Mouse (Mus musculus): ENCODE results near the gene Rad51b.

The Rad51b gene

GRCm38 (mm10) chr12:79719847-79720201 lies 422.7 kb downstream of the Rad51b start:
- no peak for DNase-seq (ENCODE audit: low read depth in 2 of 2, low spot score in 2 of 2)

GRCm38 (mm10) chr12:79724875-79725274 lies 427.8 kb downstream of the Rad51b start:
- DNase-seq (ENCODE audit: low read depth in 2 of 2, low spot score in 2 of 2) = no peak

DNA sequence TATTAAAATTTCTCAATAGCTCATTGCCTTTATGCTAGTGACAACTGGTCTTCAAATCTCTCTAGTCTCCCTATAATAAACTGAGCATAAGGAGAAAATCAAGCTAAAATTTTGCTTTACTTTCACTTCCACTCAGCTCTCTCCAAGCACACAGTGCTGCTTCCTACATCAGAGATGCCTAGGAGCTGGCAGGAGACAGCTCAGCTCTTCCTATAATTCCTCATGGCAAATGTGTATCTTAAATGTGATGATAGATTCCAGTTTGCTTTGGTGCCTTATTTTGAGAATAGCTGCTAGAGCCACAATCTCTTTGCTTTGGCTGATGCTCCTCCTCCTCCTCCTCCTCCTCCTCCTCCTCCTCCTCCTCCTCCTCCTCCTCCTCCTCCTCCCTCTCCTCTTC lies 428.6 kb downstream of the Rad51b start:
- DNase-seq (ENCODE audit: low read depth in 2 of 2, low spot score in 2 of 2) = no peak

GRCm38 (mm10) chr12:79726116-79726515 lies 429.0 kb downstream of the Rad51b start:
- no peak for DNase-seq (ENCODE audit: low read depth in 2 of 2, low spot score in 2 of 2)

- no peak for DNase-seq (ENCODE audit: low read depth in 2 of 2, low spot score in 2 of 2)
These were observed 429.9 kb downstream of the Rad51b start for GRCm38 (mm10) chr12:79726959-79727358.

GRCm38 (mm10) chr12:79729926-79730506 lies 432.9 kb downstream of the Rad51b start:
- DNase-seq (ENCODE audit: low read depth in 2 of 2, low spot score in 2 of 2) = no peak

GRCm38 (mm10) chr12:79731905-79732304 lies 434.8 kb downstream of the Rad51b start:
- no peak for DNase-seq (ENCODE audit: low read depth in 2 of 2, low spot score in 2 of 2)

DNA sequence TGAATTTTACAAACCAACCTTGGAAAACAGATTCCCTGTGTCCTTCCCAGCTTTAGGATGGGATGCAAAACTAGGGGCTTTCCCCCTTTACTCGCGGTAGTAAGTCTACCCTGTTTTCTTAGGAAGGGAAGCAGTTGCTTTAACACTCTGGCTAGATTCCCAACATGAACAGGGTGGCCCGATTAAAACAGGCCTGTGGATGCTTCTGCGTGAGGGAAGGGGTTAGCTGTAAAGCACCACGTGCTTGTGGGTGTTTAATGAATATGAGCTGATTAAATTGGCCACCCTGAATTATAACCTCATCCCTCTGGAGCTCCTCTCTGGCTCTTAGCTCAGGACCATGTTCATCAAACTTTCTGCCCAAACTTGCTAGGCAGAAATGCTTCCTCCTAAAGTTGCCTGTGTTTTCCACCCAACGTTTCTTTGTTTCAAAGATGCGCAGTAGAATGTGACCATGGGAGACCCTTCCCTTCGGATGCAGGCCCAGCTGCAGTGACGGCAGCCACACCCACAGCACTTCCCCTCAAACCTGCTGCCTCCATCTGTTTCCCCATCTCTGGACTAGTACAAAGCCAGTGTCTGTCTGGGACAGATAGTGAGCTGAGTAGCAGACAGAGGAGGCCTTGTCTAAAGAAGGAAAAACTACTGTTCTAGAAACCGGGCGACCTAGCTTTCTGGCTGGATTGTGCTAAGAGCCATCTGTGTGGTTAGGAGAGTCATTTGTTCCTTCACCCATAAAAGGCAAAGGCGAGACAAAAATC lies 435.5 kb downstream of the Rad51b start:
- DNase-seq (ENCODE audit: low read depth in 2 of 2, low spot score in 2 of 2) = no peak

DNA sequence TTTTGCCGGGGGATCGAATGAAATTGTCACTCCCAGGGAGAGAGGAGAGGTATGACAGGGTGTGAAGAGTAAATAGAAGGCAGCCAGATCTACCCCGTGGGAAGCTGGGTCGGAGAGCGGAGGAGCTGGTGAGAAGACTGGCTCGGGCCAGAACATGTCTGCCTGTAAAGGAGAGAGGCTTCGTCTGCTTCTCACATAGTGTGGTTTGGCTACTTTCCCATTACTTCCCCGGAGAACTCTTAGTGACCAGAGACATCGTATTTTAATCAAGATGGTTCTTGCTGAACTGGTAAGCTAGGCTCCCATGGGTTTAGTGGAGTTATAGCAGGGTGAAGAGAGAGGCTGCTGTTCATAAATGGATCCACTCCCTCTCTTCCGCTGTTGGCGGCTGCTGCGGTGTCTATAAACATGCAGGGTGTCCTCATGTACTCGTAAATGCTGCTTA lies 438.3 kb downstream of the Rad51b start:
- no peak for DNase-seq (ENCODE audit: low read depth in 2 of 2, low spot score in 2 of 2)

DNA sequence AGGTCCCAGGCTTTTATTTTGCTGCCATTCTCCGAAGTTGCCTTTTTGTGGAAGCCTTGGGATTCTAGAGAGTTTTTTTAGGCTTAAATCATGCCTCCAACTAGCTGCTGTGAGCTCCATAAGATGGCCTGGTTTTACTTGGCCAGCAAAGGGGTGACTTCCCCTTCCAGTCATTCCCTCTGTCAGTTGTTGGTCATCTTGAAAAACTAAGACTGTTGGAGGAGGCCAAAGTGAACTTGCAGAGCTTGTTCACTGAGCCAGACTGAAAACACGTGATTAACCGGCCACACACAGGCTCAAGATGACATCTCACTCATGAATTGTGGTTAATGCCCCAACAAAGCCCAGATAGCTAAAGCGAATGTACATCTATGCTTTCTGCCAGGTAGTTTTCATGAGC lies 438.8 kb downstream of the Rad51b start:
- DNase-seq (ENCODE audit: low read depth in 2 of 2, low spot score in 2 of 2) = no peak

DNA sequence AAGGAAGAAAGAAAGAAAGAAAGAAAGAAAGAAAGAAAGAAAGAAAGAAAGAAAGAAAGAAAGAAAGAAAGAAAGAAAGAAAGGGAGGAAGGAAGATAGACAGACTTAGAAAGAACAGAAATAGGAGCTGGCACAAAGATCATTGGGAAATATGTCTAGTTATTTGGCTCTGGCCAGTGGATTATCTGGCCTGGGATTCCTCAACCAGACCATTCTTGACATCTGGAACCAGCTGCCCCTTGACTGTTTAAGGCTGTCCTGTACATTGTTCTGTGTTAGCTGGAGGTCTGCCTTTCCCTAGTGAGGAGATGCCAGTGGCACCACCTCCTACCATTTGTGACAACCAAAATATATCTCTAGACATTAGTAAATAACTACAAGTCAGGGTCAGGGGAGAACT lies 441.6 kb downstream of the Rad51b start:
- no peak for DNase-seq (ENCODE audit: low read depth in 2 of 2, low spot score in 2 of 2)

- DNase-seq (ENCODE audit: low read depth in 2 of 2, low spot score in 2 of 2) = no peak
These were observed 443.0 kb downstream of the Rad51b start for GRCm38 (mm10) chr12:79739918-79740639.

- DNase-seq (ENCODE audit: low read depth in 2 of 2, low spot score in 2 of 2) = no peak
These were observed 445.1 kb downstream of the Rad51b start for GRCm38 (mm10) chr12:79742211-79742610.

DNA sequence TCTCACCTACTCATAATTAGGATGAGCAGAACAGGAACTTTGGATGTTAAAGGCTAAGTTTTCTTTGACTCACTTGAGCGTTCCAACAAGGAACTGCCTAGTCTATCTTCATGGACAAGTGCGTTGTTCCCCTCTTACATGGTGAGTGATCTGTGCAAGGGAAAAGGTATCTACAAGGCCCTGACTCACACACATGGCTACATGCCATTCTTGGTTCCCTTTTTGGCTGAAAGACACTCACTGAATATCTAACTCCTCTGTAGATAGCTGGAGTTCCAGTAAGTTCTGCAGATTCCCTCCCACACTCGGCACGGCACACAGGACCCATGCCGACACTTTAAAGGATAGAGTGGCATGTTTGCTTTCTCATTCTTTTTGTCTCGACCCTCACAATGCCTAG lies 447.0 kb downstream of the Rad51b start:
- DNase-seq (ENCODE audit: low read depth in 2 of 2, low spot score in 2 of 2) = no peak

DNA sequence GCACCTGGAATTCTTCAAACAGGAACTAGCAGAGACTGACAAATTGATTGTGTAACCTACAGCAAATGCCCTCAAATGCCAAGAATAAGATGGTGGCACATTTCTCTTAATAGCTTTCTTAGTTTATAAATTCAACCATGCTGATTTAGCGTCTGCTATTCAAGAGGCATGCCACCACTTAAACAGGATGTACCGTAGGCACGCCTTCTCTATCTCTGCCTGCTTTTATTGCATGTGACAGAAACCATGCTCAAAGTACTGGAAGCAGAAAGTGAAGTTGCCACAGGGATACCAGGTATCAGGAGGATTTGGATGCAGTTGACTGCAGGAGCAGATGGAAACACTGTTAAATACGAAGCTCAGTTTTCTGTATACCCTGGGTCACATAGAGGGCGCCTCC lies 448.1 kb downstream of the Rad51b start:
- no peak for DNase-seq (ENCODE audit: low read depth in 2 of 2, low spot score in 2 of 2)

GRCm38 (mm10) chr12:79745845-79746510 lies 448.9 kb downstream of the Rad51b start:
- no peak for DNase-seq (ENCODE audit: low read depth in 2 of 2, low spot score in 2 of 2)

DNA sequence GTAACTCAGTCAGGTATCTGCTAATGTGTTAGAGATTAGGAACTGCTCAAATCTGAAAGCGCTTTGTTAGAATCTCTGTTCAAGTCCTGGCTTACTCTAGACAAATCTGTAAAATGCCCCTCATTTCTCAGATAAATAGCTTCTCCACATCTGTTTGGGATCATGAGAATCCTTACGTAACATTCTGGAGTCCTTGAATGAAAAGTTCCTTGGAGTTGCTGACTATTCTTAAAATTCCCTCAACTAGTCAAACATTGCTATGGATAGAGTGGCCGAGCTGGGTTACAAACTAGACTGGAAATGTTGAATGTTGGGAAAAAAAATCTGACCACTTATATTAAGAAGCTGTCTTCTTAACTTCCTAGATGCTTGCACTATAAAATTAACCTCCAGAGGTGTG lies 450.5 kb downstream of the Rad51b start:
- DNase-seq (ENCODE audit: low read depth in 2 of 2, low spot score in 2 of 2) = no peak

GRCm38 (mm10) chr12:79748862-79749261 lies 451.8 kb downstream of the Rad51b start:
- DNase-seq (ENCODE audit: low read depth in 2 of 2, low spot score in 2 of 2) = no peak

GRCm38 (mm10) chr12:79750253-79751125 lies 453.4 kb downstream of the Rad51b start:
- no peak for DNase-seq (ENCODE audit: low read depth in 2 of 2, low spot score in 2 of 2)

GRCm38 (mm10) chr12:79751781-79752180 lies 454.7 kb downstream of the Rad51b start:
- peak; percentile 11 to 20 for DNase-seq (ENCODE audit: low read depth in 2 of 2, low spot score in 2 of 2)

DNA sequence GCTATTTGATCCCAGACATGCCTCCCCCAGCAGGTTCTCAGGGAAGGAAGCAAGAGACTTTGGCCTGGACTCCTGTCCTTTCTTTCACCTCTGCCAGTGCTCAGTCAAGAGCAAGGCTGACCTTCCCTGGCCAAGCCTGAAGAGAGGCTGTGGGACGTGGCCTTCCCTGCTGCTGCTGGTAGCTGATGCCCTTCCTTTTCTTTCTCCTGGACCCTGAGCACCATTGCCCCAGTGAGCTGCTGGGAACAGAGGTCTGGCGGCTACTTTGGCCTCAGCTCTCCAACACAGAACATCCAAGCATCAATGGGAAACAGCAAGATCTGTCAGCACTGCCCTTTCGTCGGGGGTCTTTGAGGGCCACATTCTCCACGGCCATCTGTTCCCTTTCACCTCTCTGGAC lies 455.1 kb downstream of the Rad51b start:
- no peak for DNase-seq (ENCODE audit: low read depth in 2 of 2, low spot score in 2 of 2)
